Mouse (Mus musculus): ENCODE measurements at regions not wholly inside any gene's neighbourhood (a gene's known extent, or its start where the extent isn't known, plus 50 kb on each side); places are given as distances from the start of the nearest gene placed in this dataset.

- no peak for DNase-seq (ENCODE audit: low spot score)
Measured at GRCm38 (mm10) chr4:32179707-32180241, 58.8 kb upstream of the Bach2 start.

DNA sequence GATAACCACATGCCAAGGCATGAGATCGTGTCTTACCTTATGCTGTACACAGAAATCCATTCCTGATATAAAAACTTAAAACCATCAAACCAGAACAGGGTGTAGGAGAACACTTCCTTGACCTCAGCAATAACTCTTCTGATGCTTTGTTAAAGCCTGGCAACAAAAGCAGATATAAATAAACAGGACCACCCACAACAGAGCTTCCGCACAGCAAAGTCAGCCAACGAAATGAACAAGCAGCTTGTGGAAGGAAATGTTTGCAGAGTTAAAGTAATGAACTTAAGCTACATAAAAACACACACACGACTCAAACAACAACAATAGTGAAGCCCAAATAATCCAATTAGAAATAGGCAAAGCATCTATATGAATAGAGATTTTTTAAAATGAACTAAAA, 54.8 kb upstream of the Bach2 start:
- no peak for DNase-seq (ENCODE audit: low spot score)

DNA sequence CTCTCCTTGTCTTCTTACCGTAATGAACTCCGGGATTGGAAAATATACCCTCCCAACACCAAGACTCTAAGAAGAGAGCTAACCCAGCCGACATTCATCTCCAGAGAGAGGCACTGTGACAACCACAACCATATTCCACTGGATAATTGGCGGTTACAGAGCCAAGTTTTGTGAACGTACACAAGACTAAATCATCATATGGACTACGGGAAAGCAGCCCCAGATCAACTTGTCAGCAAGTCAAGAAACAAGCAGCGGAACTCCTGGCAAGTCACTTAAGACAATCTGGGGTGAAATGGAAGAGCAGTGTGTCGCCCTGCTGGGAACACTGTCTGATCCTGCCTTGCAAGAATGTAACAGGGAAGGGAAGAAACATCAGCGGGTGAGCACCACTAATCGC, 52.6 kb upstream of the Bach2 start:
- DNase-seq (ENCODE audit: low spot score), result no peak

DNA sequence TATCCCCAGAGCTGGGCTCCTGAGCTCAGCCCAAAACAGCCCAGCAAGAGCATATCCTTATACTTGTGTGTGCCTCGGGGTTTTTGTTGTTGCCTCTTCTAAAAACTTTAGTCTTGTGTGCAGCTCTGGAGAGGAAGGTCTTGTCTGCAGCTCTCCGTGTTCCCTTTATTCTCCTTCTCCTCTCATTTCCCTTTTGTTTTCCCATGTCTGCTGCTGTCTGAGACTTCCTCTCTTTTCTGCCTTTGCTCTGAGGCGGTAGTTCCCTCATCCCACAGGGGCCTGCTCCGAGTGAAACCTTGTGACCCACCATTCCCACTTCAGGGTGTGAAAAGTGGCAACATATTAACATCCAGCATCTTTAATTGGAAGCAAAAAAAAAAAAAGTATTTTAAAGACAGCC, 51.5 kb upstream of the Bach2 start:
- no peak for DNase-seq (ENCODE audit: low spot score)

DNA sequence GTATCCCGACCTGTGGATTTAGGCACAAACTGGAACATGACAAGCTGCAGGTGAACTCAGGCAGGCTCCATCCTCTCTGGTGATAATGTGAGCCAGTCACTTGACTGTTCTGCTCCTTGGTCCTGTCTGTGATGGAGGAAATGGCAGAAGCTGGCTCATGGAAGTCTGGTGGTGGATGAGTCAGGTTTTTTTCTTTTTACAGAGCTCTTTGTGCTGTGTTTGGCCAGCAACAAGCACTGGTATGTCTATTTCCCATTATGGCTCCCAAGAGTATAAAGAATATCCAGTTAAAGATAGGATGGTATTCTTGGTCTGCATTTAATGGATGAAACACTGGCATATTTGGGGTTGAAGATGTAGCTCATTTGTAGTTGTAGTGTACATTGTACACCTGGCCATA, 50.5 kb upstream of the Bach2 start:
- no peak for DNase-seq (ENCODE audit: low spot score)

GRCm38 (mm10) chr4:32188752-32189415, 49.7 kb upstream of the Bach2 start:
- DNase-seq (ENCODE audit: low spot score), result no peak

Data from spleen, adult 12 weeks (tissue).